Mouse (Mus musculus) forebrain, postnatal 0 days (tissue): ENCODE results near the gene Gm45808. TPM values are rescaled to one million over a fixed set of nuclear protein-coding genes. Genes with fewer than 3 reads are reported as not detected.
"Not testable (repeated sequence)": the region's sequence is repeated elsewhere in the genome, so short reads cannot be mapped to it uniquely, and the experiment has no call there.

Experiments used
- ATAC-seq: fragments of 200-750 bp; cut with Nextera tagmentation; 2 replicates; pipeline ENCODE4 v1.8.0; 2017; ENCODE audit warnings: mild to moderate bottlenecking, moderate library complexity
- DNase-seq: peaks from one replicate; pipeline ENCODE4 v3.0.0-alpha.2; 2015
- H3K27ac ChIP-seq: fragments of 300-500 bp; sonication (generic); 2 replicates; pipeline ENCODE4 v1.5.1; 2014; ENCODE audit warnings: low read depth, mild to moderate bottlenecking, antibody characterized with exemption, low read length, moderate library complexity, mixed read lengths
- H3K27me3 ChIP-seq: fragments of 300-500 bp; sonication (generic); 2 replicates; pipeline ENCODE4 v1.6.1; 2014; ENCODE audit warnings: mild to moderate bottlenecking, low read length, mixed read lengths; ENCODE audit not compliant: insufficient read depth
- H3K36me3 ChIP-seq: fragments of 300-500 bp; sonication (generic); 2 replicates; pipeline ENCODE4 v1.6.1; 2014; ENCODE audit warnings: mild to moderate bottlenecking, moderate library complexity; ENCODE audit not compliant: insufficient read depth
- H3K4me1 ChIP-seq: fragments of 300-500 bp; sonication (generic); 2 replicates; pipeline ENCODE4 v1.6.1; 2014; ENCODE audit warnings: antibody characterized with exemption; ENCODE audit not compliant: insufficient read depth
- H3K4me2 ChIP-seq: fragments of 300-500 bp; sonication (generic); 2 replicates; pipeline ENCODE4 v1.6.1; 2014; ENCODE audit warnings: low read depth, mild to moderate bottlenecking, moderate library complexity
- H3K4me3 ChIP-seq: fragments of 300-500 bp; sonication (generic); 2 replicates; pipeline ENCODE4 v1.5.1; 2014; ENCODE audit warnings: low read depth, low read length, mixed read lengths
- H3K9ac ChIP-seq: fragments of 300-500 bp; sonication (generic); 2 replicates; pipeline ENCODE4 v1.6.1; 2014; ENCODE audit warnings: mild to moderate bottlenecking
- H3K9me3 ChIP-seq: fragments of 300-500 bp; sonication (generic); 2 replicates; pipeline ENCODE4 v1.6.1; 2016; ENCODE audit warnings: low read length
- CTCF ChIP-seq: sonication (generic); IDR thresholded peaks from 2 replicates; pipeline ENCODE4 v1.5.1; 2016; ENCODE audit warnings: antibody characterized with exemption, control low read depth, low read depth
- WGBS: fragments of 180-500 bp; shearing (Covaris S2); extraction: QIAGEN DNeasy Blood & Tissue Kit; methylation state at CpG from one replicate; pipeline ENCODE4 v1.1.7; 2014; 5-methylcytosine and 5-hydroxymethylcytosine counted together
- polyA plus RNA-seq: library from polyadenylated mRNA; unstranded; fragments of >200 nt; fragmentation: Nextera tagmentation; extraction: Ambion mirVana; gene quantifications from 2 replicates; pipeline ENCODE4 v1.2.1, GENCODE M21; 2015
- total RNA-seq: library from RNA; depleted of rRNA; stranded (reverse); fragments of >200 nt; gene quantifications from 2 replicates; pipeline ENCODE4 v1.2.3, GENCODE M21; 2014; rRNA removed

The Gm45808 gene
- not detected in 2 replicates for total RNA-seq
- polyA plus RNA-seq = not detected in 2 replicates

DNA sequence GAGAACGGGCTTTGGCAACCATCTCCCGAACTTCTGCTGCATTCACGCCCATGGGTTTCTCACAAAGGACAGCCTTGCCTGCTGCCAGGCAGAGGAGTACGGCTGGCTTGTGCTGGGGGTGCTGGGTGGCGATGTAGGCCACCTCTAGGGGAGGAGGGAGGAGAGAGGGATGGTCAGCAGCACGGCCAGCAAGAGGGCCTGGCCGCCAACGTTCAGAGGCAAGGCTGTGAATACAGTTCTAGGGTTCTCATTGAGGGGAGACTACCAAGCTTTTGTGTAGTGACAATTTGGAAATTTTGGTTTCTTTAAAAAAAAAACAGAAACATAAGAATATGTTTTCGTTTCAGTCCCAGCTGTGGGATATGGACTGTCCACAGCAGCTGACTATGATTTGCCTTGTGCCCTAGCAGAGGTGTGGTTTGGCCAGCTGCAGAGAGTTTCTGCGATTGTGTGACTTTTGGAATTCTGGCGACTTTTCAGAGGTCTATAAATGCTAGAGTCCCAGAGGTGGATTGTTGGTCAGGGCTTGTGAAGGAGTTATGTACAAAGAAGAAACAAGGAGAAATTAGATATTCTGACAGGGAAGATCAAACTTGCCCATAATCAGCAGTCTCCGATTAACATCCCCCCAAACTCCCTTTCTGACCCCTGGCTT lies at the start of gene Gm45808:
Gene Gm45808 (minus strand): TSS at position 51 of the 655 bp plus-strand sequence.
- Histone ChIP-seq H3K27me3 (no peaks in the 10 kb centered on the region), H3K36me3 (no peaks in the 10 kb centered on the region), H3K4me3 (no peak within 1 kb of the TSS), H3K9me3 (no peaks in the 10 kb centered on the region), H3K27ac (no peak within 1 kb of the TSS), H3K4me2 (0 out of 2 replicates have a peak within 1 kb of the TSS, but pooled peaks have one; percentile 48), H3K4me1 (0 out of 2 replicates have a peak, but pooled peaks cover 6% of the 10 kb centered on the region), H3K9ac (peak within 1 kb of the TSS; percentile 50; the same call in 1 of the 2 replicates)
- WGBS = 75% methylated on average over 12 of the region's 12 CpGs
- DNase-seq (no peak), ATAC-seq (no peak)
- no peak for TF ChIP-seq CTCF

DNA sequence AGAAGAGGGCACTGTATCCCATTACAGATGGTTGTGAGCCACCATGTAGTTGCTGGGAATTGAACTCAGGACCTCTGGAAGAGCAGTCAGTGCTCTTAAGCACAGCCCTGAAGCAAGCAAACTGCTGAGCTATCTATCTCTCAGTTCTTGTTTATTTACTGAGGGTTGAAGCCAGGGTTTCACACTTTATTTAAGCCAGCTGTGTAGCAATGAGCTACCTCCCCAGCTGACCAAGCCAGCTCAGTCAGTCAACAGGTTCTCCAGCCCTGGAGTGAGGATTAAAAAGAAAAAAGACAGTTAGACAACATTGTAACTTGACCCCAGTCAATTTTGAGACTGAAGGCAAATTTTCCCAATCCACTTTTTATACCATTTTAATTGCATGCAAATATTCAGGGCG lies 49.1 kb upstream of the Gm45808 start:
- TF ChIP-seq CTCF = no peak
- Histone ChIP-seq H3K4me2 (no peak overlapping the region), H3K27me3 (no peaks in the 10 kb centered on the region), H3K36me3 (no peaks in the 10 kb centered on the region), H3K4me1 (peaks cover 6% of the 10 kb centered on the region), H3K9ac (no peak overlapping the region), H3K9me3 (no peaks in the 10 kb centered on the region), H3K27ac (no peak overlapping the region), H3K4me3 (no peak overlapping the region)
- 67% methylated on average over 1 of the region's 1 CpGs for WGBS
- ATAC-seq (no peak), DNase-seq (no peak)

DNA sequence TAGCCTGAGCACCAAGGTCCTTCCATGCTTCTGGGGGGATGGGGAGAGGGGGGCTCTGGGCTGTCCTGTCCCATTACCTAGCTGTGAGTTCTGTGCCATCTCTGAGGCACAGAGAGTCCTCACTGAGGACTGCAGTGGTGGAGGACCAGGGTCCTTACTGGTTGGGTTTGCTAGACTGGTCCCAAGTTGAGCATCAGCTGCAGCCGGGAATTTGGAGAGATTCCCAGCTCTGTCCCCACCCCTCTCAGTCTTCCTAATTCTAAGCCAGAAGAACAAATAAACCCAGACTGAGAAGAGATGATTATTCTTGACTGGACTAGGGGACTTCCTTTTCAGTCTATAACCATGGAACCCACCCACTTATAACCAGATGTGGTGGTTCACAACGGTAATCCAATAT lies 44.0 kb upstream of the Gm45808 start:
- Histone ChIP-seq H3K9me3 (no peaks in the 10 kb centered on the region), H3K4me2 (no peak overlapping the region), H3K9ac (no peak overlapping the region), H3K36me3 (no peaks in the 10 kb centered on the region), H3K27me3 (no peaks in the 10 kb centered on the region), H3K4me3 (no peak overlapping the region), H3K4me1 (no peaks in the 10 kb centered on the region), H3K27ac (no peak overlapping the region)
- TF ChIP-seq CTCF = no peak
- WGBS = 66% methylated on average over 2 of the region's 2 CpGs
- ATAC-seq (no peak), DNase-seq (no peak)

DNA sequence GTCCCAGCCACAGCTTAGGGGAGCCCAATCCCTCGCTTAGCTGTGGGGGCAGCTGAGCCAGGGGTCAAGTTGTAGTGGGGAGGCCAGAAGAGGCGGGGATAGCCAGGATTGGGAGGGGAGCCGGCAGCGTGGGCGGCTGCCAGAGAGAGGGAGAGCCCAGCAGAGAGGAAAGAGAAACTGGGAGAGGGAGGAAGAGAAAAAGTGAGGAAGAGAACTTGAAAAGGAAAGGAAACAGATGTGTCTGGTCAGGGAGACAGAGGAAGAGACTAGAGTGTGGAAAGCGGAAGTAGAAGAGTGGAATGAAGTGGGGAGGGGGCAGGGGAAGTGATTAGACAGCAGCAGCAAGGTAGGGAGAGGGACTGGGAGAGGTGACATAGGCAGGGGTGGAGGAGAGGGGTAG lies 42.9 kb upstream of the Gm45808 start:
- TF ChIP-seq CTCF = no peak
- no peaks in the 10 kb centered on the region for H3K4me1 ChIP-seq
- DNase-seq = no peak
- no peaks in the 10 kb centered on the region for H3K36me3 ChIP-seq
- H3K4me2 ChIP-seq = no peak overlapping the region
- H3K9me3 ChIP-seq = no peaks in the 10 kb centered on the region
- H3K4me3 ChIP-seq = no peak overlapping the region
- WGBS = 19% methylated on average over 6 of the region's 6 CpGs
- ATAC-seq = no peak
- no peaks in the 10 kb centered on the region for H3K27me3 ChIP-seq
- H3K27ac ChIP-seq = no peak overlapping the region
- H3K9ac ChIP-seq = no peak overlapping the region

DNA sequence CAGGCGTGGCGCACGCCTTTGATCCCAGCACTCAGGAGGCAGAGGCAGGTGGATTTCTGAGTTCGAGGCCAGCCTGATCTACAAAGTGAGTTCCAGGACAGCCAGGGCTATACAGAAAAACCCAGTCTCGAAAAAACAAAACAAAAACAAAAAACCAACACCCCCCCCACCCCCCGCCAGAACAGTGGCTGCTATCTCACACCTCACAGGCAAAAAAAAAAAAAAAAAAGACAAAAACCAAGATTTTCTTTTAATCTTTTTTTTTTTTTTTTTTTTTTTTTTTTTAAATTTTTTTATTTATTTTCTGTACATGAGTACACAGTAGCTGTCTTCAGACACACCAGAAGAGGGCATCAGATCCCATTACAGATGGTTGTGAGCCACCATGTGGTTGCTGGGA lies 40.6 kb upstream of the Gm45808 start:
- WGBS = 92% methylated on average over 6 of the region's 6 CpGs
- not testable (repeated sequence) for H3K9ac ChIP-seq, H3K27me3 ChIP-seq, H3K4me3 ChIP-seq, H3K4me1 ChIP-seq, H3K9me3 ChIP-seq, DNase-seq, H3K4me2 ChIP-seq, ATAC-seq, H3K36me3 ChIP-seq, H3K27ac ChIP-seq

- WGBS = 27% methylated on average over 7 of the region's 7 CpGs
- peak overlapping the region; percentile 89 for H3K4me3 ChIP-seq
- peak overlapping the region; percentile 83 for H3K9ac ChIP-seq
- 0 out of 2 replicates have a peak, but pooled peaks have one; percentile 20 for TF ChIP-seq CTCF
- DNase-seq (no peak), ATAC-seq (no peak)
- H3K4me1 ChIP-seq = no peaks in the 10 kb centered on the region
- peak overlapping the region; percentile 63 for H3K4me2 ChIP-seq
- H3K27ac ChIP-seq = peak overlapping the region; percentile 77
- no peaks in the 10 kb centered on the region for H3K27me3 ChIP-seq
- no peaks in the 10 kb centered on the region for H3K9me3 ChIP-seq
- H3K36me3 ChIP-seq = no peaks in the 10 kb centered on the region
Measured at GRCm38 (mm10) chr7:45526474-45527120, 40.0 kb upstream of the Gm45808 start.

GRCm38 (mm10) chr7:45525809-45526473 lies 39.3 kb upstream of the Gm45808 start, which contains the start of the genes Ppp1r15a and Plekha4:
Gene Ppp1r15a (minus strand): TSS chr7:45526268.
Gene Plekha4 (plus strand): TSS chr7:45526330.
- peak; percentile 96 for DNase-seq
- WGBS = 1% methylated on average over 54 of the region's 54 CpGs
- Histone ChIP-seq H3K4me2 (peak within 1 kb of the TSS; percentile 63), H3K27ac (peak within 1 kb of the TSS; percentile 84), H3K4me3 (peak within 1 kb of the TSS; percentile 89), H3K4me1 (no peaks in the 10 kb centered on the region), H3K36me3 (no peaks in the 10 kb centered on the region), H3K27me3 (no peaks in the 10 kb centered on the region), H3K9me3 (no peaks in the 10 kb centered on the region), H3K9ac (peak within 1 kb of the TSS; percentile 83)
- no peak for TF ChIP-seq CTCF
- ATAC-seq = peak; percentile 88
